Mouse (Mus musculus): ENCODE results near the gene Abcc3.
A peak's percentile ranks its signal among the peaks of the same experiment; 100 is the strongest.

The Abcc3 gene

GRCm38 (mm10) chr11:94392672-94393109, at the start of gene Abcc3:
Abcc3 (minus strand) TSS chr11:94392997.
- no peak for DNase-seq (ENCODE audit: low read depth)

- no peak for DNase-seq (ENCODE audit: low read depth)
These were observed 49.0 kb upstream of the Abcc3 start for GRCm38 (mm10) chr11:94441752-94442151.

GRCm38 (mm10) chr11:94441122-94441521, 48.3 kb upstream of the Abcc3 start:
- DNase-seq (ENCODE audit: low read depth): no peak

- DNase-seq (ENCODE audit: low read depth): no peak
These were observed 47.6 kb upstream of the Abcc3 start for GRCm38 (mm10) chr11:94440421-94440820.

- DNase-seq (ENCODE audit: low read depth): no peak
These were observed 36.3 kb upstream of the Abcc3 start for GRCm38 (mm10) chr11:94429011-94429651.

GRCm38 (mm10) chr11:94428091-94428835, 35.5 kb upstream of the Abcc3 start:
- DNase-seq (ENCODE audit: low read depth): no peak

GRCm38 (mm10) chr11:94425656-94426055, 32.9 kb upstream of the Abcc3 start:
- DNase-seq (ENCODE audit: low read depth): no peak

- DNase-seq (ENCODE audit: low read depth): no peak
These were observed 32.4 kb upstream of the Abcc3 start for GRCm38 (mm10) chr11:94425215-94425614.

GRCm38 (mm10) chr11:94424380-94424779, 31.6 kb upstream of the Abcc3 start:
- no peak for DNase-seq (ENCODE audit: low read depth)

- DNase-seq (ENCODE audit: low read depth): no peak
These were observed 31.1 kb upstream of the Abcc3 start for GRCm38 (mm10) chr11:94423855-94424254.

- no peak for DNase-seq (ENCODE audit: low read depth)
These were observed 28.2 kb upstream of the Abcc3 start for GRCm38 (mm10) chr11:94420991-94421390.

GRCm38 (mm10) chr11:94420325-94420724, 27.5 kb upstream of the Abcc3 start:
- DNase-seq (ENCODE audit: low read depth): peak; percentile 11

GRCm38 (mm10) chr11:94419004-94419727, 26.4 kb upstream of the Abcc3 start:
- DNase-seq (ENCODE audit: low read depth): no peak

GRCm38 (mm10) chr11:94414042-94414441, 21.2 kb upstream of the Abcc3 start:
- no peak for DNase-seq (ENCODE audit: low read depth)

- DNase-seq (ENCODE audit: low read depth): no peak
These were observed 20.7 kb upstream of the Abcc3 start for GRCm38 (mm10) chr11:94413516-94413915.

GRCm38 (mm10) chr11:94412998-94413469, 20.2 kb upstream of the Abcc3 start:
- no peak for DNase-seq (ENCODE audit: low read depth)

GRCm38 (mm10) chr11:94412562-94412961, 19.8 kb upstream of the Abcc3 start:
- DNase-seq (ENCODE audit: low read depth): no peak

GRCm38 (mm10) chr11:94407803-94408321, 15.1 kb upstream of the Abcc3 start:
- DNase-seq (ENCODE audit: low read depth): no peak

- DNase-seq (ENCODE audit: low read depth): no peak
These were observed 12.6 kb upstream of the Abcc3 start for GRCm38 (mm10) chr11:94405348-94405747.

GRCm38 (mm10) chr11:94404641-94405260, 12.0 kb upstream of the Abcc3 start:
- peak; percentile 55 for DNase-seq (ENCODE audit: low read depth)

- DNase-seq (ENCODE audit: low read depth): no peak
These were observed 11.4 kb upstream of the Abcc3 start for GRCm38 (mm10) chr11:94404178-94404577.

GRCm38 (mm10) chr11:94403757-94404156, 11.0 kb upstream of the Abcc3 start:
- DNase-seq (ENCODE audit: low read depth): no peak

Measured in 416B (cell line).